Mouse (Mus musculus): ENCODE results near the gene Anxa10.

Gene Anxa10

GRCm38 (mm10) chr8:62123098-62123497 is at the start of gene Anxa10:
Anxa10 (minus strand) TSS chr8:62123150.
- DNase-seq (ENCODE audit: low spot score in 2 of 2), result no peak

- DNase-seq (ENCODE audit: low spot score in 2 of 2), result no peak
Observed at GRCm38 (mm10) chr8:62132662-62133366, 9.9 kb upstream of the Anxa10 start.

GRCm38 (mm10) chr8:62097213-62097612 is 25.7 kb downstream of the Anxa10 start:
- DNase-seq (ENCODE audit: low spot score in 2 of 2), result no peak

GRCm38 (mm10) chr8:62081804-62082203 is 41.1 kb downstream of the Anxa10 start:
- no peak for DNase-seq (ENCODE audit: low spot score in 2 of 2)

- no peak for DNase-seq (ENCODE audit: low spot score in 2 of 2)
Observed at GRCm38 (mm10) chr8:62080195-62080802, 42.7 kb downstream of the Anxa10 start.

- no peak for DNase-seq (ENCODE audit: low spot score in 2 of 2)
Observed at GRCm38 (mm10) chr8:62068305-62068704, 54.6 kb downstream of the Anxa10 start.

GRCm38 (mm10) chr8:62060357-62060756 is 62.6 kb downstream of the Anxa10 start:
- DNase-seq (ENCODE audit: low spot score in 2 of 2), result no peak

- no peak for DNase-seq (ENCODE audit: low spot score in 2 of 2)
Observed at GRCm38 (mm10) chr8:62046809-62047208, 76.1 kb downstream of the Anxa10 start.

GRCm38 (mm10) chr8:62034351-62034750 is 88.6 kb downstream of the Anxa10 start:
- no peak for DNase-seq (ENCODE audit: low spot score in 2 of 2)

- no peak for DNase-seq (ENCODE audit: low spot score in 2 of 2)
Observed at GRCm38 (mm10) chr8:62014582-62014981, 108.4 kb downstream of the Anxa10 start.

GRCm38 (mm10) chr8:62014166-62014565 is 108.8 kb downstream of the Anxa10 start:
- no peak for DNase-seq (ENCODE audit: low spot score in 2 of 2)
